Mouse (Mus musculus): ENCODE measurements at regions not wholly inside any gene's neighbourhood (a gene's known extent, or its start where the extent isn't known, plus 50 kb on each side); places are given as distances from the start of the nearest gene placed in this dataset.

GRCm38 (mm10) chr6:31082613-31083470 is 124.0 kb upstream of the Klf14 start:
- no peak for DNase-seq (ENCODE audit: low spot score in 2 of 2)

- no peak for DNase-seq (ENCODE audit: low spot score in 2 of 2)
These were observed 124.8 kb upstream of the Klf14 start for GRCm38 (mm10) chr6:31083701-31084100.

GRCm38 (mm10) chr6:31085063-31085759 is 126.3 kb upstream of the Klf14 start:
- no peak for DNase-seq (ENCODE audit: low spot score in 2 of 2)

GRCm38 (mm10) chr6:31085760-31086108 is 126.9 kb upstream of the Klf14 start:
- no peak for DNase-seq (ENCODE audit: low spot score in 2 of 2)

- no peak for DNase-seq (ENCODE audit: low spot score in 2 of 2)
These were observed 127.4 kb upstream of the Klf14 start for GRCm38 (mm10) chr6:31086283-31086682.

- DNase-seq (ENCODE audit: low spot score in 2 of 2): no peak
These were observed 128.0 kb upstream of the Klf14 start for GRCm38 (mm10) chr6:31086798-31087360.

GRCm38 (mm10) chr6:31087511-31087910 is 128.6 kb upstream of the Klf14 start:
- no peak for DNase-seq (ENCODE audit: low spot score in 2 of 2)

GRCm38 (mm10) chr6:31088147-31088972 is 129.5 kb upstream of the Klf14 start:
- DNase-seq (ENCODE audit: low spot score in 2 of 2): peak in 1 of 2 experiments; percentile 57

GRCm38 (mm10) chr6:31088973-31089368 is 130.1 kb upstream of the Klf14 start:
- no peak for DNase-seq (ENCODE audit: low spot score in 2 of 2)

- DNase-seq (ENCODE audit: low spot score in 2 of 2): no peak
These were observed 131.4 kb upstream of the Klf14 start for GRCm38 (mm10) chr6:31090288-31090687.

- DNase-seq (ENCODE audit: low spot score in 2 of 2): no peak
These were observed 131.9 kb upstream of the Klf14 start for GRCm38 (mm10) chr6:31090791-31091190.

- no peak for DNase-seq (ENCODE audit: low spot score in 2 of 2)
These were observed 133.4 kb upstream of the Klf14 start for GRCm38 (mm10) chr6:31092324-31092723.

- DNase-seq (ENCODE audit: low spot score in 2 of 2): no peak
These were observed 133.9 kb upstream of the Klf14 start for GRCm38 (mm10) chr6:31092760-31093159.

- peak in 1 of 2 experiments; percentile 59 for DNase-seq (ENCODE audit: low spot score in 2 of 2)
These were observed 137.3 kb upstream of the Klf14 start for GRCm38 (mm10) chr6:31095943-31096714.

GRCm38 (mm10) chr6:31096787-31097186 is 137.9 kb upstream of the Klf14 start:
- no peak for DNase-seq (ENCODE audit: low spot score in 2 of 2)

GRCm38 (mm10) chr6:31097254-31097653 is 138.4 kb upstream of the Klf14 start:
- DNase-seq (ENCODE audit: low spot score in 2 of 2): no peak

- DNase-seq (ENCODE audit: low spot score in 2 of 2): no peak
These were observed 139.2 kb upstream of the Klf14 start for GRCm38 (mm10) chr6:31098106-31098505.

GRCm38 (mm10) chr6:31100084-31100579 is 141.3 kb upstream of the Klf14 start:
- DNase-seq (ENCODE audit: low spot score in 2 of 2): no peak

GRCm38 (mm10) chr6:31100749-31101148 is 141.9 kb upstream of the Klf14 start:
- no peak for DNase-seq (ENCODE audit: low spot score in 2 of 2)

- no peak for DNase-seq (ENCODE audit: low spot score in 2 of 2)
These were observed 147.4 kb upstream of the Klf14 start for GRCm38 (mm10) chr6:31106144-31106836.
